Mouse (Mus musculus): Measurements from ENCODE around the gene Coq2. TPM values are rescaled to one million over a fixed set of nuclear protein-coding genes. Genes with fewer than 3 reads are reported as not detected.

The Coq2 gene
- total RNA-seq, 2 experiments from 2014 or later = 38.3 to 39.9 TPM

DNA sequence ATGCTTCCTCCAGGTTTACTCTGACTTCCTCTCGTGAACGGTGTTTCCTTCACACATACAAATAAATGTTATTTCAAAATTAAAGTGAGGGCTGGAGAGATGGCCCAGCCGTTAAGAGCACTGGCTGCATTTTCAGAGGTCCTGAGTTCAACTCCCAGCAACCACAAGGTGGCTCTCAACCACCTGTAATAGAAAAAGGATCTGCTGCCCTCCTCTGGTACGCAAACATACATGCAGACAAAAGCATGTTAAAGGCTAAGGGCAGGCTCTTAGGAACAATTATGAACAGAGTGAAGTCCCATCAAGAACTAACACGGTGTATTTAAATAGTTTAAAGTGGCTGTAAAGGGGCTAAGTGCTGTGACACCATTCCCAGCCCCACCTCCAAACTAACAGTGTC, 11.1 kb downstream of the Coq2 start:
- DNase-seq (ENCODE audit: low spot score in 2 of 2) = no peak

GRCm38 (mm10) chr5:100663011-100663410, 11.9 kb downstream of the Coq2 start:
- DNase-seq (ENCODE audit: low spot score in 2 of 2) = no peak

DNA sequence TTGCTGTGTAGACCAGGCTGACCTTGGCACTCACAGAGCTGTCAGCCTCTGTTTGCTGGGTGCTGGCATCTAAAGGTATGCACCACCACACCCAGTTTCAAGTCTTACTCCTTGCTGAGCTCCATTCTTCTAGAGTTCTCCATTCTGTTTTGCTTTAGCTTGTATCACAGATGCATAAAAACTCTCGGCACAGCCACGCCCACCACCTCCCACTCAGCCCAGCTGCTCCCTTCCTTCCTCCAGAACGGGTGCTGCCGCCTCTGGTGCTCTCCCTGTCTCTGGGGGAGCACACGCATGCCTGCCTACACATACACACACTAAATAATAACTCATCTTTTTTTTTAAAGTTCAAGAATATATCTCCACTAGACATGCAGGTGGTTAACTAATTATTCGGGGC, 16.5 kb downstream of the Coq2 start:
- DNase-seq (ENCODE audit: low spot score in 2 of 2) = no peak

- DNase-seq (ENCODE audit: low spot score in 2 of 2) = no peak
Observed at GRCm38 (mm10) chr5:100656352-100656751, 18.6 kb downstream of the Coq2 start.

DNA sequence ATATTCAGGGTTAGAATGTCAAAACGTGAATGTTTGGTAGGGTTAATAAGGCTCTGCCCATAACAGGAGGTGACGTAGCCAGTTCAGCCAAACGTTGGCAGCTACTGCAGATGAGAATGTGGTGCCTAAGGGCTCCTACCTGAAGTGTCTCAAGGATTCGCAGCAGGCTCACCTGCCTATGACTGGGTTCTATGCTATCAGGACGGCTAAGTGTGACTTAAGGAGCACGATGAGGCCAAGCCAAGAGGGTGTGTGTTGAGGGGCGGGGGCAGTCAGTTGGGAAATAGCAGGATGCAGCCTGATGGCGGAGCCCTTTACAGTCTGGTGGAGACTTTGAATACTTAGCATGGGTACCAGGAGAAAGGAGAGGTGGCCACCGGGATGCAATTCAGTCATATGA, 22.6 kb downstream of the Coq2 start:
- no peak for DNase-seq (ENCODE audit: low spot score in 2 of 2)

DNA sequence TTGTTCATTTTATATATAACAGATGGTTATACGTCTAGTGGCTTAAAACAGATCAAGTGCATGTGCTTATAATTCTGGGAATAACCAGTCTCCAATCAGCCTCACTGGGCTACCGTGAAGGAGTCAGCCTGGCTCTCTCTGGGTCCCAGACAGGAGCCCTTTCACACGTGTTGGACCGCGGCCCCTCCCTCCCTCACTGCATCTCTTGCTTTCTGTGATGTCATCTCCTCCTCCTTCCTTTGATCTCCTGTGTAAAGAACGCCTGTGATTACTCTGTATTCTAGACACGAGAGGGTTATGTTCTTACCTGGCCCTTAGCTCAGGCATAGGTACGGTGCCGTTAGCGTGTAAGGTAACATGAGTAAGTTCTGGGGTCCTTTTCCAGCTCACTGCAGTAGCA, 23.5 kb downstream of the Coq2 start:
- no peak for DNase-seq (ENCODE audit: low spot score in 2 of 2)

DNA sequence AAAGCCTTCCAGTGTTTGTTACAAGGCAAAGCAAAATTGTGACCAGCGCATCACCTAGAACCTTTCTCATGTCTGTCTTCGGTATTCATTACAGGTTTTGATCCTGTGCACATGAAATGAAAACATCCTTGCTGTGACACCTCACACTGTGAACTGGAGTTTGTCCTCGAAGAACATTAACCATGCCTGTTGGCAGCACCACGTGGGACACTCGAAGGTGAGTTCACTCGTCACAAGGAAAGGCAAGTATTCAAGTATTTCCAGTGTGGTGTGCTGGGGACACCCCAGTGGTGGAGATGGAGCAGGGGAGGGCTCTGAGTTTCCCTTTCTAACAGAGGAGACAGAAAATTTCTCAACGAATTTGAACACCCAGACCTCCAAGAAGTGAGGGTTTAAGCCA, 24.0 kb downstream of the Coq2 start:
- no peak for DNase-seq (ENCODE audit: low spot score in 2 of 2)

GRCm38 (mm10) chr5:100648546-100648945, 26.4 kb downstream of the Coq2 start:
- DNase-seq (ENCODE audit: low spot score in 2 of 2) = no peak

GRCm38 (mm10) chr5:100648046-100648445, 26.9 kb downstream of the Coq2 start:
- DNase-seq (ENCODE audit: low spot score in 2 of 2) = no peak

DNA sequence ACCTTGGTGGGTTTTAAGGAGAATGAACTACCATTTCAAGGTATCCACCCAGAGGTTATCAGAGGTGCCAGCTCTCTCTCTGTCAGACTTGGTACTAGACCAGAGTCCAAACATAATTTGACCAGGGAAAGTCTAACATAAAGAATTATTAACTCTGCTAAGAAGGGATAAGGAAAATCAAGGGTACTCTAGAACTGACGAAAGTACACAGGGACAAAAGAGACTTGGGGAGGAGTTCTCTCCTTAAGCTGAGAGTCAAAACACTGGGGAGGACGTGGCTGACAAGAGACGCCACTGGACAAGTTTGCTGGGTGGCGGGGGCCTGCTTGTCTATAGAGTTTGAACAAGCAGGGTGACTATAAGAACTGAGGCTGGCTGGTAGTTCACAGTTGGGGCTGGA, 28.4 kb downstream of the Coq2 start:
- DNase-seq (ENCODE audit: low spot score in 2 of 2) = no peak

DNA sequence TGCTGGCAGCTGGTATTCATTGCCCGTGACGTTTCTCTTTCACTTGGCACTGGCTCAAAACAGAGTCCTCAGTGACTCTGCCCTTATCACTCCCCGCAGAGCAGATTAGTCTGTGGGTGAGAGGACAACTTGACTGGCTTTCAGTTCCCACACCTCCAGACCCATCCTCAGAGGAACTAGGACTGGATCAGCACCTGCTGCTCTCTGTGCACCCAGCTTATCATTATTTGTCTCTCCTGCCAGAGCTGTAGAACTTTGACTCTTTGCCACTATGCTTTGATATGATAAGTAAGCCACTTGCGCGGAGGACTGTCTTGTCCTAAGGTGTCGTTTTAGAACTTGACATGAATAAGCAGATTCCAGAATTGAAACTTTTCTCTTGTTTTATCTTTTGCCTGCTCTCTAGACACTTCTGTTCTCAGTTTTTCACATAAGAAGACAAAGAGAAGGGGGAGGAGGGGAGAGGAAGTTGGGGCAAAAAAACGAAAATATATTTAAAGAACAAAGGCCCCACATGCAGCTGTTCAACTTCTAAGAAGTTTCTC, 30.9 kb downstream of the Coq2 start:
- DNase-seq (ENCODE audit: low spot score in 2 of 2) = no peak

DNA sequence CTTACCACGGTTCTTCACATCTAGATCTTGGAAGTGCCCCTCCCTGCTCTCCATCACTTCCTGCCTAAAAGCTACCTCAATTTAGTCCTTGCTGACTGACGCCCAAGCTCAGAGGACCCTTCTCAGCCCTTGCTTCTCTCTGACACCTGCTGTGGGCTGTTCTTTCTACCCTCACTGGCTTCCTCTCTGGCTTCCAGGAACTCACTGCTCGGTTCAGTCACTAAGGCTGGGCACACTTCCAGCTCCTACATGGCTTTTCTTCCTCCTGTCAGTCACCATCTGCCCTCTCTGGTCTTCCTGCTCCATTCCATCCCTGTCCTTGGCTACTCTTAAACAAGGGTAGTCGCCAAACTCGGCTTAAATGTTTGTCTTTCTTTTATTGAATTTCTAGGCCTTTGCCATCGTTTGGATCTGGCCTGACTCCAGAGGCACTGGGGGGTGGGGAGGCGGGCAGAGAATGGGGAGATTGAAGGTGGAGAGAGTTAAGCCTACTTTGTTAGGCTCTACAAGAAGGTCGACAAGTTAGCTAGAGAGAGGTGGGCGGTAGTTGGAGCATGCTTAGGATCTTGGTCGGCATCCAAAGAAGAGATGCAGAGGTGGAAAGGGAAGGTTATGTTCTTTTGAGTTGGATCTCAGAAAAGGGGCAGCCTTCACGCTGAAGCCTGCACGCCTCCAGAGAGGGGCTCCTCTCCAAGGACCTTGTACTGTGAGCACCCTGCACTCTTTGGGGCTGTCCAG, 31.5 kb downstream of the Coq2 start:
- DNase-seq (ENCODE audit: low spot score in 2 of 2) = no peak

GRCm38 (mm10) chr5:100642316-100642715, 32.6 kb downstream of the Coq2 start:
- no peak for DNase-seq (ENCODE audit: low spot score in 2 of 2)

- no peak for DNase-seq (ENCODE audit: low spot score in 2 of 2)
Observed at GRCm38 (mm10) chr5:100638483-100638882, 36.5 kb downstream of the Coq2 start.

GRCm38 (mm10) chr5:100636794-100637544, 38.0 kb downstream of the Coq2 start:
- DNase-seq (ENCODE audit: low spot score in 2 of 2) = peak in 1 of 2 experiments; percentile 18

- DNase-seq (ENCODE audit: low spot score in 2 of 2) = no peak
Observed at GRCm38 (mm10) chr5:100635908-100636307, 39.0 kb downstream of the Coq2 start.

- no peak for DNase-seq (ENCODE audit: low spot score in 2 of 2)
Observed at GRCm38 (mm10) chr5:100634885-100635478, 40.0 kb downstream of the Coq2 start.

DNA sequence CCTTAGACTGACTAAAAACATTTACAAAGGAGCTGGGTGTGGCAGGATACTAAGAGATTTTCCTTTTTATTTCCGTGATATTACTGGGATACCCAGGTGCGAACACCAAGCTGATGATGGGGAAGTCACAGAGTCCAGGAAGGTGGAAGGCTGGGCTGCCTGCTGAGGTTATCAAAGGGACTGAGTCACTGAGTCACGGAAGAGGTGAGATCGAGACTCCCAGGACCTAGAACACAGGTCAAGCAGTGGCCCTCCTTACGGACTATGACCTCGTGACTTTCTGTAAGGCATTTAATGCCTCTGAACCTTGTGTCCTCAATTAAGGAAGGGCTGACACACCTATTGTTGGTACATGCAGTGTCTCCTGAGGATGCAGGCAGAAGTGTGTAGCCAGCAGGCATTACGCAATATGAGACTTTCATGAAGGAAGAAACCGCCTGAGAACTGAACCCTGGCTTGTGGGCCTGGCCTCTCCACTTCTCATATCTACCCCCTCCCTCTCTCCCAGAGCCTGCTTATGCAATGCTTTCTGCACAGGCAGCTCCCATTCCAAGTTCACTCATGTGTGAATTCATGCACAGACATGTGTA, 42.3 kb downstream of the Coq2 start:
- no peak for DNase-seq (ENCODE audit: low spot score in 2 of 2)

DNA sequence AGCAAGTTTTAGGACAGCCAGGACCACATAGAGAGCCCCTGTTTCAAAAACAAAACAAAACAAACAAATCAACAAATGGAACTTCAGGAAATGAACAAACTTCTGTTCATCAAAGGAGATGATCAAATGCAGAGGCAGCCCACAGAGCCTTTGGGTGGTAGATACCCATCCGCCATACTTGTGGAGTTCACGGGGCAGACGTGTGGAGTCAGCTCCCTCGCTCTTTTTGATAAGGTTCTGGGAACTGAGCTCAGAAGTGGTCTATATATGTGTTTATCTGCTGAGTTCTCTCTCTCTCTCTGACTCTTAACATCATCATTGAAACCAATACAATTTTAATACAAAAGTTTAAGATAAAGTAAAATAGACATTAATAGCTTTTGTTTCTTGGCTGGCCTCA, 46.1 kb downstream of the Coq2 start:
- DNase-seq (ENCODE audit: low spot score in 2 of 2) = no peak

DNA sequence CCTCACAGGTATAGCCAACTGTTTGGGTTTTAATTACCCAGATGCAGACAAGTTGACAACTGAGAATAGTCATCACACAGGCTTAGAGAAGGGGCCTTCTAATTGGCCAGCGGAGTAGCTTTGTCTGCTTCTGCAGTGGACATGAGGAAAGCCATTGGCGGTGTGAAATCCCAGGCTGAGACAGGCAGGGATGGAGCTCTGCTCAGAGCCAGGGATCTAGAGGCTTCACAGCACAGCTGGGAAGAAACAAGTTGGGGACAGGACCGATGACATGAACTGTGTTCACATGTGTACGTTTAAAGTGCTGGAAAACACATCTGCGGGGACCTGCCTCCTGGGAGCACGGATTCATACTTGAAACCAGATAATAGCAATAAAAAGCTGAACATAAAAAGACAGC, 48.4 kb downstream of the Coq2 start:
- DNase-seq (ENCODE audit: low spot score in 2 of 2) = no peak

DNA sequence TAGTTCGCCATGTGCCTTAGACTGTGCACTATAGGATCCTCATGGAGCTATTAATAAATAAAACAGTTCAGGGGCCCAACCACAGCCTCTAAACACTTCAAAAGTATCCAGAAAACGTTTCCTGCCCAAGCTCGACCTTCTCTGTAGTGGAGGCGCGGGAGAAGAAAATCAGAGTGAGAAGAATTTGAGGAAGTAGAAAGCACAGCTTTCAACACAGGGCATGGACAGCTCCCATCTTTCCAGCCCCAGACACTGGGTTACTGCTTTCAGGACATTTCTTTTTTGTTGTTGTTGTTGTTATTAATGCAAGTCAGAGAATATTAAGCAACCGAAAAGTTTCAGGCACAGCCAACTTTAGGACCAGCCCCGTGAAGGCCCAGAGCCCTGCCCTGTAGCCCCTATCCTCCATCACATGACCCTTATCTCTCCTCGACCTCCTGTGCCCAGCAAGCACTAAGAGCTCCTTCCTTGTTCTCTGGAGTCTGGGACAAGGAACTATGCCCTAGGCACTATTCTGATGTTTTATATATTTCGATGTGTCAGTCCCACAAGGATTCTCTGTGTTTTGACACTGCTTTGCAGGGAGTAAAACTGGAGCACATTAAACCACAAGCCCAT, 50.1 kb downstream of the Coq2 start:
- DNase-seq (ENCODE audit: low spot score in 2 of 2) = no peak
